Mouse (Mus musculus) midbrain, embryonic 14.5 days (tissue): ENCODE results near the gene Rarg. TPM values are rescaled to one million over a fixed set of nuclear protein-coding genes. Genes with fewer than 3 reads are reported as not detected.
"Not testable (repeated sequence)": the region's sequence is repeated elsewhere in the genome, so short reads cannot be mapped to it uniquely, and the experiment has no call there.

ENCODE experiments used
- ATAC-seq: fragments of 200-750 bp; cut with Nextera tagmentation; 2 replicates; pipeline ENCODE4 v1.8.0; 2017; ENCODE audit warnings: moderate number of reproducible peaks, moderate library complexity; ENCODE audit not compliant: low FRiP score, low TSS enrichment
- DNase-seq: peaks from one replicate; pipeline ENCODE4 v3.0.0-alpha.2; 2015
- H3K27ac ChIP-seq: fragments of 300-500 bp; sonication (generic); replicated peaks from 2 replicates; pipeline ENCODE4 v1.5.1; 2014; ENCODE audit warnings: mild to moderate bottlenecking, low read depth, low read length, moderate library complexity
- H3K27me3 ChIP-seq: fragments of 300-500 bp; sonication (generic); 2 replicates; pipeline ENCODE4 v1.6.1; 2014; ENCODE audit warnings: low read length, control low read depth, mixed read lengths; ENCODE audit not compliant: control insufficient read depth, insufficient read depth
- H3K36me3 ChIP-seq: fragments of 300-500 bp; sonication (generic); 2 replicates; pipeline ENCODE4 v1.6.1; 2014; ENCODE audit warnings: low read length, control low read depth; ENCODE audit not compliant: control insufficient read depth, insufficient read depth
- H3K4me1 ChIP-seq: fragments of 300-500 bp; sonication (generic); 2 replicates; pipeline ENCODE4 v1.6.1; 2014; ENCODE audit warnings: mild to moderate bottlenecking, antibody characterized with exemption, low read length, control low read depth; ENCODE audit not compliant: control insufficient read depth, insufficient read depth
- H3K4me2 ChIP-seq: fragments of 300-500 bp; sonication (generic); 2 replicates; pipeline ENCODE4 v1.6.1; 2014; ENCODE audit warnings: mild to moderate bottlenecking, low read length, moderate library complexity
- H3K4me3 ChIP-seq: fragments of 300-500 bp; sonication (generic); replicated peaks from 2 replicates; pipeline ENCODE4 v1.5.1; 2014; ENCODE audit warnings: low read depth, low read length
- H3K9ac ChIP-seq: fragments of 300-500 bp; sonication (generic); replicated peaks from 2 replicates; pipeline ENCODE4 v1.6.1; 2014; ENCODE audit warnings: mild to moderate bottlenecking, low read length, moderate library complexity
- H3K9me3 ChIP-seq: fragments of 300-500 bp; sonication (generic); 2 replicates; pipeline ENCODE4 v1.6.1; 2016; ENCODE audit warnings: low read length, control low read depth, mixed read lengths; ENCODE audit not compliant: control insufficient read depth
- WGBS: fragments of 180-500 bp; shearing (Covaris S2); extraction: QIAGEN DNeasy Blood & Tissue Kit; methylation state at CpG from one replicate; pipeline ENCODE4 v1.1.7; 2014; 5-methylcytosine and 5-hydroxymethylcytosine counted together
- polyA plus RNA-seq: library from polyadenylated mRNA; unstranded; fragments of >200 nt; fragmentation: Nextera tagmentation; extraction: Ambion mirVana; gene quantifications from 2 replicates; pipeline ENCODE4 v1.2.1, GENCODE M21; 2014

The Rarg gene
- polyA plus RNA-seq, 1 experiment from 2014 or later = 3.6 TPM

- Histone ChIP-seq H3K27ac (no peak overlapping the region), H3K4me1 (0 out of 2 replicates have a peak, but pooled peaks cover 6% of the 10 kb centered on the region), H3K4me2 (peak overlapping the region; percentile 11), H3K9me3 (no peaks in the 10 kb centered on the region), H3K27me3 (no peaks in the 10 kb centered on the region), H3K36me3 (no peaks in the 10 kb centered on the region), H3K9ac (no peak overlapping the region), H3K4me3 (no peak overlapping the region)
- DNase-seq (no peak), ATAC-seq (no peak; the same call in 1 of the 2 replicates)
- 18% methylated on average over 21 of the region's 21 CpGs for WGBS
These were observed 21.8 kb downstream of the Rarg start for GRCm38 (mm10) chr15:102235371-102236027.

- ATAC-seq = no peak
- 30% methylated on average over 2 of the region's 2 CpGs for WGBS
- DNase-seq = no peak
- Histone ChIP-seq H3K9me3 (no peaks in the 10 kb centered on the region), H3K27me3 (no peaks in the 10 kb centered on the region), H3K4me1 (0 out of 2 replicates have a peak, but pooled peaks cover 6% of the 10 kb centered on the region), H3K36me3 (no peaks in the 10 kb centered on the region), H3K4me2 (no peak overlapping the region), H3K27ac (no peak overlapping the region), H3K9ac (no peak overlapping the region), H3K4me3 (no peak overlapping the region)
These were observed 23.4 kb downstream of the Rarg start for GRCm38 (mm10) chr15:102233896-102234295.

- H3K27ac ChIP-seq = no peak overlapping the region
- no peaks in the 10 kb centered on the region for H3K27me3 ChIP-seq
- H3K9ac ChIP-seq = no peak overlapping the region
- 87% methylated on average over 7 of the region's 7 CpGs for whole genome bisulfite sequencing
- 0 out of 2 replicates have a peak, but pooled peaks cover 6% of the 10 kb centered on the region for H3K4me1 ChIP-seq
- no peak overlapping the region for H3K4me3 ChIP-seq
- ATAC-seq = no peak
- no peak overlapping the region for H3K4me2 ChIP-seq
- no peaks in the 10 kb centered on the region for H3K36me3 ChIP-seq
- DNase-seq = no peak
- H3K9me3 ChIP-seq = no peaks in the 10 kb centered on the region
These were observed 24.6 kb downstream of the Rarg start for GRCm38 (mm10) chr15:102232764-102233163.

- Histone ChIP-seq H3K9me3 (no peaks in the 10 kb centered on the region), H3K27me3 (no peaks in the 10 kb centered on the region), H3K36me3 (no peaks in the 10 kb centered on the region), H3K27ac (no peak within 1 kb of the TSS), H3K4me1 (0 out of 2 replicates have a peak, but pooled peaks cover 6% of the 10 kb centered on the region), H3K9ac (no peak within 1 kb of the TSS), H3K4me2 (no peak within 1 kb of the TSS), H3K4me3 (no peak within 1 kb of the TSS)
- no peak for DNase-seq
- 66% methylated on average over 6 of the region's 6 CpGs for WGBS
- no peak for ATAC-seq
These were observed 25.6 kb downstream of the Rarg start, which contains the start of gene Itgb7 for GRCm38 (mm10) chr15:102231748-102232147. Itgb7 (minus strand) TSS chr15:102231944.

GRCm38 (mm10) chr15:102230408-102231321, 26.7 kb downstream of the Rarg start:
- H3K9ac ChIP-seq = no peak overlapping the region
- H3K9me3 ChIP-seq = no peaks in the 10 kb centered on the region
- DNase-seq (no peak), ATAC-seq (no peak)
- 0 out of 2 replicates have a peak, but pooled peaks cover 5% of the 10 kb centered on the region for H3K4me1 ChIP-seq
- no peaks in the 10 kb centered on the region for H3K36me3 ChIP-seq
- H3K4me2 ChIP-seq = no peak overlapping the region
- no peak overlapping the region for H3K27ac ChIP-seq
- 83% methylated on average over 17 of the region's 17 CpGs for WGBS
- H3K4me3 ChIP-seq = no peak overlapping the region
- no peaks in the 10 kb centered on the region for H3K27me3 ChIP-seq

- WGBS = 77% methylated on average over 6 of the region's 6 CpGs
- Histone ChIP-seq H3K27me3 (peaks cover 19% of the 10 kb centered on the region), H3K4me1 (peaks cover 12% of the 10 kb centered on the region)
- not testable (repeated sequence) for ATAC-seq, H3K4me2 ChIP-seq, H3K9me3 ChIP-seq, H3K4me3 ChIP-seq, H3K9ac ChIP-seq, DNase-seq, H3K36me3 ChIP-seq, H3K27ac ChIP-seq
These were observed 31.7 kb downstream of the Rarg start for GRCm38 (mm10) chr15:102225619-102226018.

GRCm38 (mm10) chr15:102224992-102225617, 32.2 kb downstream of the Rarg start:
- Histone ChIP-seq H3K4me3 (peak overlapping the region; percentile 39; the same call in 1 of the 2 replicates), H3K4me2 (peak overlapping the region; percentile 79), H3K9ac (peak overlapping the region; percentile 50), H3K36me3 (no peaks in the 10 kb centered on the region), H3K27ac (no peak overlapping the region), H3K9me3 (no peaks in the 10 kb centered on the region), H3K27me3 (peaks cover 19% of the 10 kb centered on the region), H3K4me1 (peaks cover 12% of the 10 kb centered on the region)
- WGBS = 22% methylated on average over 21 of the region's 21 CpGs
- ATAC-seq (no peak), DNase-seq (no peak)

GRCm38 (mm10) chr15:102224186-102224991, 32.9 kb downstream of the Rarg start:
- peak overlapping the region; percentile 39 for H3K4me3 ChIP-seq
- ATAC-seq (peak; percentile 72), DNase-seq (peak; percentile 87)
- no peak overlapping the region for H3K27ac ChIP-seq
- peaks cover 19% of the 10 kb centered on the region for H3K27me3 ChIP-seq
- H3K4me1 ChIP-seq = peaks cover 12% of the 10 kb centered on the region
- H3K4me2 ChIP-seq = peak overlapping the region; percentile 79
- H3K9me3 ChIP-seq = no peaks in the 10 kb centered on the region
- WGBS = 3% methylated on average over 43 of the region's 43 CpGs
- peak overlapping the region; percentile 50 for H3K9ac ChIP-seq
- no peaks in the 10 kb centered on the region for H3K36me3 ChIP-seq
